Mouse (Mus musculus): Measurements from ENCODE around the gene Foxn3. TPM values are rescaled to one million over a fixed set of nuclear protein-coding genes. Genes with fewer than 3 reads are reported as not detected.

The Foxn3 gene
- polyA plus RNA-seq, 1 experiment = 37.8 TPM

GRCm38 (mm10) chr12:99407318-99407716, 156.1 kb downstream of the Foxn3 start:
- Histone ChIP-seq H3K27ac (ENCODE audit: insufficient read depth, low read length) (peak overlapping the region; percentile 66), H3K27me3 (ENCODE audit: control insufficient read depth, insufficient read depth, low read length) (no peaks in the 10 kb centered on the region), H3K4me1 (ENCODE audit: control insufficient read depth, insufficient read depth, insufficient read length) (peaks cover 5% of the 10 kb centered on the region; the same call in 1 of the 2 replicates), H3K4me3 (ENCODE audit: extremely low read depth, insufficient read depth, insufficient read length) (peak overlapping the region; percentile 48), H3K36me3 (ENCODE audit: control insufficient read depth, insufficient read depth, low read length) (no peaks in the 10 kb centered on the region)
- no peak for TF ChIP-seq POLR2A (IDR thresholded peaks at IDR 0.05; ENCODE audit: low read depth, low read length)
- no peak for TF ChIP-seq CTCF (IDR thresholded peaks at IDR 0.05; ENCODE audit: extremely low read depth, insufficient read depth, insufficient read length, insufficient replicate concordance)
- DNase-seq (ENCODE audit: low read depth in 1 of 2, low spot score in 2 of 2) = no peak
- WGBS = 16% methylated on average over 6 of the region's 6 CpGs

DNA sequence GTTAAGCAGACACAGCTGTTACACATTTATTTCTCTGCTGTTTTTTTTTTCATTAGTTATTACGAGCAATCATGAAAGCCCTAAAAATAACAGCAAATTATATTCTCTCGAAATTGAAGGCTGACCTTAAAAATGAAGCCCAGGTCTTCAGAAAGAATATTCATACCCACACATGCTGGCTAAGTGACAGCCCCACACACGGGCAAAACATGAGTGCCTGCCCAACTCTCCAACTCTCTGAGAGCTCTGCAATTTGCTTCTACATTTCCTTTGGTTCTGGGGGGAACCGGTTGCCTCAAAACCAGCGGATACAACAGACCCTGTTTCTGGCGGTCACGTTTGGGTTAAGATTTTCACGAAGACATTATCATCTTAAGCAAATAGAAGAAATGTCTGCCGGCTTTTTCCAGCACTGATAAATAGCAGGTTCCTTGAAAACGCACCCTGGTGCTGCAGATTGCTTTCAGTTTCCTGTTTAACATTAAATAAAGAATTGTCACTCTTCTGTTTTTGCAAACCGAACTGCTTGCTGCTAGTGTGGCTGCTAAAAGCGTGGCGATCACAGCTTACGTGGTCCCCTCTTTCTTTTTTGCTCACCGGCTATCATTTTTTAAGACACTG, 156.6 kb downstream of the Foxn3 start:
- WGBS = 7% methylated on average over 15 of the region's 15 CpGs
- H3K27ac ChIP-seq (ENCODE audit: insufficient read depth, low read length) = peak overlapping the region; percentile 66
- H3K27me3 ChIP-seq (ENCODE audit: control insufficient read depth, insufficient read depth, low read length) = no peaks in the 10 kb centered on the region
- no peak for DNase-seq (ENCODE audit: low read depth in 1 of 2, low spot score in 2 of 2)
- peaks cover 5% of the 10 kb centered on the region; the same call in 1 of the 2 replicates for H3K4me1 ChIP-seq (ENCODE audit: control insufficient read depth, insufficient read depth, insufficient read length)
- TF ChIP-seq POLR2A (IDR thresholded peaks at IDR 0.05; ENCODE audit: low read depth, low read length) (no peak), CTCF (IDR thresholded peaks at IDR 0.05; ENCODE audit: extremely low read depth, insufficient read depth, insufficient read length, insufficient replicate concordance) (no peak)
- H3K36me3 ChIP-seq (ENCODE audit: control insufficient read depth, insufficient read depth, low read length) = no peaks in the 10 kb centered on the region
- peak overlapping the region; percentile 48 for H3K4me3 ChIP-seq (ENCODE audit: extremely low read depth, insufficient read depth, insufficient read length)

DNA sequence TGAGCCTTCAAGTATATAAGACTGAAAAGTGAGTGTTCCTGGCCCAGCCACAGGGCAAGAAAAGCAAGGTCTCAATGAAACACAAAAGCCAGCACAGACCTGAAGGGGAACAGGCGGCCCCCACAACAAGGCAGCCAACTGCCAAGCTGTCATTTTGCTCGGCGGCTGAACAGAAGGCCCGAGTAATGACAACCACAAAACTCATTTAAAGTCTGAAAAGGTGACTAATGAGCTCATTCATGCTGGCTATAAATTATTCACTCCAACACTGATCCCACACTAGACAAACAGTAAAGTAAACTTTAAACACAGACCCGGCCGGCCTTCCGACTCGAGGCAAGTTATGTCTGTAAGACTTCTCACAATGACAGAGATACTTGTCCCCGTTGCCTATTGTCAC, 157.1 kb downstream of the Foxn3 start:
- peak overlapping the region; percentile 55; the same call in 1 of the 2 replicates for H3K27ac ChIP-seq (ENCODE audit: insufficient read depth, low read length)
- H3K36me3 ChIP-seq (ENCODE audit: control insufficient read depth, insufficient read depth, low read length) = no peaks in the 10 kb centered on the region
- WGBS = 28% methylated on average over 9 of the region's 9 CpGs
- no peak for DNase-seq (ENCODE audit: low read depth in 1 of 2, low spot score in 2 of 2)
- no peaks in the 10 kb centered on the region for H3K27me3 ChIP-seq (ENCODE audit: control insufficient read depth, insufficient read depth, low read length)
- no peak for TF ChIP-seq CTCF (IDR thresholded peaks at IDR 0.05; ENCODE audit: extremely low read depth, insufficient read depth, insufficient read length, insufficient replicate concordance)
- H3K4me1 ChIP-seq (ENCODE audit: control insufficient read depth, insufficient read depth, insufficient read length) = peaks cover 5% of the 10 kb centered on the region; the same call in 1 of the 2 replicates
- no peak overlapping the region for H3K4me3 ChIP-seq (ENCODE audit: extremely low read depth, insufficient read depth, insufficient read length)

DNA sequence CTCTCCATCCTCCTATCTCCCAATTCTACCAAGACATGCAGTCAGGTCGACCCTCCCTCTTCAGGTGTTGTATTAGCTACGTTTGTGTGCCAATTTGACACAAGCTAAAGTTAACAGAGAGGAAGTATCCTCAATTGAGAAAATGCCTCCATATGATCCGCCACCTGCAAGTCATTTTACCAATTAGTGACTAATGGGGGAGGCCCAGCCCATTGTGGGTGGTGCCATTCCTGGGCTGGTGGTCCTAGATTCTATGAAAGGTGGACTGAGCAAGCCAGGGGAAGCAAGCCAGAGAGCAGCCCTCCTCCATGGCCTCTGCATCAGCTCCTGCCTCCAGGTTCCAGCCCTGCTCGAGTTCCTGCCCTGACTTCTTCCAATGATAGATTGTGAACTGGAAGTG, 158.0 kb downstream of the Foxn3 start:
- H3K4me1 ChIP-seq (ENCODE audit: control insufficient read depth, insufficient read depth, insufficient read length) = peaks cover 5% of the 10 kb centered on the region; the same call in 1 of the 2 replicates
- WGBS = 79% methylated on average over 4 of the region's 4 CpGs
- H3K4me3 ChIP-seq (ENCODE audit: extremely low read depth, insufficient read depth, insufficient read length) = no peak overlapping the region

GRCm38 (mm10) chr12:99403004-99403403, 160.4 kb downstream of the Foxn3 start:
- no peak for TF ChIP-seq POLR2A (IDR thresholded peaks at IDR 0.05; ENCODE audit: low read depth, low read length)
- peaks cover 5% of the 10 kb centered on the region; the same call in 1 of the 2 replicates for H3K4me1 ChIP-seq (ENCODE audit: control insufficient read depth, insufficient read depth, insufficient read length)
- peaks cover 2% of the 10 kb centered on the region; the same call in 1 of the 2 replicates for H3K36me3 ChIP-seq (ENCODE audit: control insufficient read depth, insufficient read depth, low read length)
- DNase-seq (ENCODE audit: low read depth in 1 of 2, low spot score in 2 of 2) = no peak
- 89% methylated on average over 5 of the region's 5 CpGs for WGBS
- no peak overlapping the region for H3K4me3 ChIP-seq (ENCODE audit: extremely low read depth, insufficient read depth, insufficient read length)
- no peak overlapping the region for H3K27ac ChIP-seq (ENCODE audit: insufficient read depth, low read length)
- no peaks in the 10 kb centered on the region for H3K27me3 ChIP-seq (ENCODE audit: control insufficient read depth, insufficient read depth, low read length)

More for the DNA sequence above, 158.0 kb downstream of the Foxn3 start:
- H3K27me3 ChIP-seq (ENCODE audit: control insufficient read depth, insufficient read depth, low read length) = no peaks in the 10 kb centered on the region
- TF ChIP-seq CTCF (IDR thresholded peaks at IDR 0.05; ENCODE audit: extremely low read depth, insufficient read depth, insufficient read length, insufficient replicate concordance) (no peak), POLR2A (IDR thresholded peaks at IDR 0.05; ENCODE audit: low read depth, low read length) (no peak)
- no peak for DNase-seq (ENCODE audit: low read depth in 1 of 2, low spot score in 2 of 2)
- no peaks in the 10 kb centered on the region for H3K36me3 ChIP-seq (ENCODE audit: control insufficient read depth, insufficient read depth, low read length)
- no peak overlapping the region for H3K27ac ChIP-seq (ENCODE audit: insufficient read depth, low read length)

DNA sequence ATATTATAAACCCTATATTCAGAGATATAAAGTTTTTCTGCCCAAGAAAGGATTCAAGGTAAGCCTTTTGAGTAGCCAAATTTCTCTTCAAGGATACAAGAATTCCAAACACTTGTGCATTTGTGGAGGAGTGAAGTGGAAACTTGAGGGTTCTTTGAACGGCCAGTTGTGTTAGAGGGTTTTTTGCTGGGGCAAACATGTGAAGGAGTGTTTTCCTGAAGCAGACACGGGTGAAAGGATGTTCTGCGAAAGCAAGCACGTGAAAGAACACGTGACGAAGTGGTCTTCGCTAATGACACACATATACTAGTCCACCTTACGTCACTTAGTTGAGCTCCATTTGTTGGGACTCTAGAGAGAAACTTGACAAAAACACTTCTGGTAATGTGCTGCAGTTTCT, 162.5 kb downstream of the Foxn3 start:
- Histone ChIP-seq H3K4me3 (ENCODE audit: extremely low read depth, insufficient read depth, insufficient read length) (no peak overlapping the region), H3K27me3 (ENCODE audit: control insufficient read depth, insufficient read depth, low read length) (no peaks in the 10 kb centered on the region), H3K36me3 (ENCODE audit: control insufficient read depth, insufficient read depth, low read length) (peaks cover 2% of the 10 kb centered on the region; the same call in 1 of the 2 replicates), H3K27ac (ENCODE audit: insufficient read depth, low read length) (no peak overlapping the region), H3K4me1 (ENCODE audit: control insufficient read depth, insufficient read depth, insufficient read length) (peaks cover 2% of the 10 kb centered on the region; the same call in 1 of the 2 replicates)
- DNase-seq (ENCODE audit: low read depth in 1 of 2, low spot score in 2 of 2) = no peak
- TF ChIP-seq CTCF (IDR thresholded peaks at IDR 0.05; ENCODE audit: extremely low read depth, insufficient read depth, insufficient read length, insufficient replicate concordance) (no peak), POLR2A (IDR thresholded peaks at IDR 0.05; ENCODE audit: low read depth, low read length) (no peak)
- 98% methylated on average over 8 of the region's 8 CpGs for WGBS

- 69% methylated on average over 4 of the region's 4 CpGs for WGBS
These were observed 163.8 kb downstream of the Foxn3 start for GRCm38 (mm10) chr12:99399575-99399974.

More at GRCm38 (mm10) chr12:99399575-99399974, 163.8 kb downstream of the Foxn3 start:
- no peak overlapping the region for H3K4me3 ChIP-seq (ENCODE audit: extremely low read depth, insufficient read depth, insufficient read length)
- H3K27ac ChIP-seq (ENCODE audit: insufficient read depth, low read length) = no peak overlapping the region
- no peaks in the 10 kb centered on the region; the same call in 1 of the 2 replicates for H3K4me1 ChIP-seq (ENCODE audit: control insufficient read depth, insufficient read depth, insufficient read length)
- peaks cover 2% of the 10 kb centered on the region; the same call in 1 of the 2 replicates for H3K36me3 ChIP-seq (ENCODE audit: control insufficient read depth, insufficient read depth, low read length)
- H3K27me3 ChIP-seq (ENCODE audit: control insufficient read depth, insufficient read depth, low read length) = no peaks in the 10 kb centered on the region
- no peak for DNase-seq (ENCODE audit: low read depth in 1 of 2, low spot score in 2 of 2)
- TF ChIP-seq CTCF (IDR thresholded peaks at IDR 0.05; ENCODE audit: extremely low read depth, insufficient read depth, insufficient read length, insufficient replicate concordance) (no peak), POLR2A (IDR thresholded peaks at IDR 0.05; ENCODE audit: low read depth, low read length) (no peak)

Data from spleen, adult 2 months (tissue).